Mouse (Mus musculus) liver, adult 2 months (tissue): ENCODE measurements around the gene Ctbp2. TPM values are rescaled to one million over a fixed set of nuclear protein-coding genes. Genes with fewer than 3 reads are reported as not detected.

Source experiments
- DNase-seq: peaks from one replicate; pipeline ENCODE4 v3.0.0-alpha.2; 2011; ENCODE audit warnings: low read depth, low spot score; ENCODE audit errors: extremely low read depth
- H3K27ac ChIP-seq: fragments of 200-500 bp; replicated peaks from 2 replicates; pipeline ENCODE4 v1.5.1; 2012; ENCODE audit warnings: low read depth, mild to moderate bottlenecking, control low read depth, inconsistent platforms, low read length; ENCODE audit not compliant: insufficient read depth
- H3K27me3 ChIP-seq: fragments of 200-500 bp; 2 replicates; pipeline ENCODE4 v1.6.1; 2012; ENCODE audit warnings: mild to moderate bottlenecking, moderate library complexity, low read length, inconsistent platforms; ENCODE audit not compliant: control insufficient read depth, insufficient read depth
- H3K36me3 ChIP-seq: fragments of 200-500 bp; 2 replicates; pipeline ENCODE4 v1.6.1; 2012; ENCODE audit warnings: low read length, inconsistent platforms; ENCODE audit not compliant: control insufficient read depth, insufficient read depth
- H3K4me1 ChIP-seq: fragments of 200-500 bp; 2 replicates; pipeline ENCODE4 v1.6.1; 2011; ENCODE audit warnings: low read length; ENCODE audit not compliant: control insufficient read depth, insufficient read depth
- H3K4me3 ChIP-seq: fragments of 200-500 bp; 2 replicates; pipeline ENCODE4 v1.5.1; 2011; ENCODE audit warnings: low read depth, mild to moderate bottlenecking, control low read depth, low read length, moderate library complexity; ENCODE audit not compliant: insufficient read depth
- H3K79me2 ChIP-seq: fragments of 200-500 bp; 2 replicates; pipeline ENCODE4 v1.6.1; 2012; ENCODE audit warnings: inconsistent platforms, mild to moderate bottlenecking, low read length, moderate library complexity; ENCODE audit not compliant: control insufficient read depth, insufficient read depth
- H3K9ac ChIP-seq: fragments of 200-500 bp; 2 replicates; pipeline ENCODE4 v1.6.1; 2012; ENCODE audit warnings: low read depth, mild to moderate bottlenecking, control low read depth, inconsistent platforms, low read length
- CTCF ChIP-seq: fragments of 200-500 bp; IDR thresholded peaks from 2 replicates; pipeline ENCODE4 v1.5.1; 2011; ENCODE audit warnings: low read depth, low read length, control low read depth
- POLR2A ChIP-seq: fragments of 200-500 bp; IDR thresholded peaks from 2 replicates; pipeline ENCODE4 v1.6.1; 2011; ENCODE audit warnings: low read length, control low read depth; ENCODE audit not compliant: insufficient read depth; ENCODE audit errors: extremely low read depth
- WGBS: fragments of 180-500 bp; shearing (Covaris S2); methylation state at CpG from one replicate; pipeline ENCODE4 v1.1.7; 2018; 5-methylcytosine and 5-hydroxymethylcytosine counted together
- polyA plus RNA-seq: library from polyadenylated mRNA; depleted of rRNA; stranded (reverse); fragments of >200 nt; gene quantifications from 2 replicates; pipeline ENCODE4 v1.2.3, GENCODE M21; 2012
- total RNA-seq: library from RNA; depleted of rRNA; stranded (reverse); fragments of >200 nt; gene quantifications from 2 replicates; pipeline ENCODE4 v1.2.3, GENCODE M21; 2014

Ctbp2 gene
- total and polyA plus RNA-seq, 2 experiments: 2.2 to 3.8 TPM

- peaks cover 7% of the 10 kb centered on the region for H3K4me1 ChIP-seq
- no peak overlapping the region for H3K27ac ChIP-seq
- H3K9ac ChIP-seq: no peak overlapping the region
- H3K36me3 ChIP-seq: no peaks in the 10 kb centered on the region
- TF ChIP-seq POLR2A: no peak
- TF ChIP-seq CTCF: no peak
- no peaks in the 10 kb centered on the region for H3K79me2 ChIP-seq
- no peak for DNase-seq
- 57% methylated on average over 6 of the region's 6 CpGs for whole genome bisulfite sequencing
- H3K4me3 ChIP-seq: no peak overlapping the region
- H3K27me3 ChIP-seq: no peaks in the 10 kb centered on the region
Observed at GRCm38 (mm10) chr7:133050681-133051080, 73.5 kb downstream of the Ctbp2 start.

DNA sequence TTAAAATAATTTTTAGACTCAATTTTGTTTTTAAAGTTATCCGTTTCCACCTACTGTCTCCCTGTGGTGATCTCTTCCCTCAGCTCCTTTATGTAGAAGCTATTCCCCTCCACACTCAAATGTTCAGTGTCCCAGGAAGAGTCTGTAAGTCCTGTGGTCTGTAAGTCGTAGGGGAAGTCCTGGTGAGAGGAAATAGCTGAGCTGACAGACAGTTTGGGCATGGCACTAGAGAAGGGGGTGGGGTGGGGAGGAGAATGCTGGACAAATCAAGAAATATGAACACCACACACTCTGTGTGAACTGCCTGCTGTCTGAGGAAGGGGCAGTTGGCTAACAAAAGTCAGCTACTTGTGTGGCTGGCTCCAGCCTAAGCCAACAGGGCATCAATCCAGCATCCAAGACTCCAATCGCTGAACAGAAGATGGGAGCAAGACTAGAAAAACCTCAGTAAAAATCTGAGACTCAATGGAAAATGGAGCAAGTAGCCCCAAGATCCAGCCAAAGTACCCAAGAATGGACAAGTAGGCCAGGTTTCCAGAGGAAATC lies 76.0 kb downstream of the Ctbp2 start:
- Histone ChIP-seq H3K9ac (no peak overlapping the region), H3K36me3 (no peaks in the 10 kb centered on the region), H3K4me1 (peaks cover 6% of the 10 kb centered on the region), H3K27ac (no peak overlapping the region), H3K79me2 (no peaks in the 10 kb centered on the region), H3K27me3 (no peaks in the 10 kb centered on the region), H3K4me3 (no peak overlapping the region)
- no peak for TF ChIP-seq POLR2A
- no peak for TF ChIP-seq CTCF
- 78% methylated on average over 3 of the region's 3 CpGs for WGBS
- DNase-seq: peak; percentile 23

GRCm38 (mm10) chr7:133047287-133047686 lies 76.9 kb downstream of the Ctbp2 start:
- no peak overlapping the region for H3K9ac ChIP-seq
- peak; percentile 6 for DNase-seq
- 70% methylated on average over 4 of the region's 4 CpGs for WGBS
- no peak overlapping the region for H3K27ac ChIP-seq
- no peaks in the 10 kb centered on the region for H3K27me3 ChIP-seq
- peaks cover 5% of the 10 kb centered on the region; the same call in 1 of the 2 replicates for H3K4me1 ChIP-seq
- no peak overlapping the region for H3K4me3 ChIP-seq
- H3K36me3 ChIP-seq: no peaks in the 10 kb centered on the region
- no peak for TF ChIP-seq POLR2A
- TF ChIP-seq CTCF: peak; percentile 30; the same call in 1 of the 2 replicates
- H3K79me2 ChIP-seq: no peaks in the 10 kb centered on the region

DNA sequence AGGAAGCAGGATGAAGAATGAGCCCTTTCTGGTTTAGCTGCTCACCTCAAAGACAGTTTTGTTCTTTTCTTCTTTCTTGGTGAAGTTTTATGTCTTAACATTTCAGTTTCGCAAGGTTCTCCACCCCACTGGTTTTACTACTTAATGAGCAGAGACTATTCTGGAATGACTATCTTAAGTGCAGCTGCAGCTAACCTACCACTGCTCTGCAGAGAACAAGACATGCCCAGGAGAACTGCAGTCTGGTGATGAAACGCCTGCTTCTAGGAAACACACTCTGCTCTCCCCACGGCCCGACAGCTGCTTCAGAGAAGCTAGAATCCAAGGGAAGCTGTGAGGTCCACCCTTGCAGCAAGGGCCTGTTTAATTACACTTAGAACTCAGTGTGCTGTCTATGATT lies 79.4 kb downstream of the Ctbp2 start:
- no peak for DNase-seq
- Histone ChIP-seq H3K27ac (no peak overlapping the region), H3K36me3 (no peaks in the 10 kb centered on the region), H3K27me3 (no peaks in the 10 kb centered on the region), H3K4me1 (peaks cover 11% of the 10 kb centered on the region), H3K9ac (no peak overlapping the region), H3K4me3 (no peak overlapping the region), H3K79me2 (no peaks in the 10 kb centered on the region)
- 88% methylated on average over 4 of the region's 4 CpGs for WGBS
- no peak for TF ChIP-seq POLR2A
- TF ChIP-seq CTCF: no peak

DNA sequence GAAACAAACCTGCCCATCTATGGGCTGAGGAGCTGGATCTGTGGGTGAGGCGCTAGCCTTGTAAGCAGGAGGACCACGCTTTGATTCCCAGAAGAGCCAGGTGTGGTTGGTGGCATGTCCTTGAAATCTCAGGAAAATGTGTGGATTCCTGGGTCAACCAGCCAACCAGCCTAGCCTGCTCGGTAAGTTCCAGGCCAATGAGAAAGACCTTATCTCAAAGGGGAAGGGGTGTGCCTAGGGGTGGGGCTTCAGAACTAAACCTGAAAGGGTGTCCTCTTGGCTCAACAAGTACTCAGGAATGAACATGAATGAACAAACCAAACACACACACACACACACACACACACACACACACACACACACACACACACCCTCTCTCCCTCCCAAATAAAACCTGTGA lies 82.4 kb downstream of the Ctbp2 start:
- DNase-seq: no peak
- no peaks in the 10 kb centered on the region for H3K79me2 ChIP-seq
- no peak overlapping the region for H3K9ac ChIP-seq
- no peak overlapping the region for H3K4me3 ChIP-seq
- no peaks in the 10 kb centered on the region for H3K36me3 ChIP-seq
- no peak overlapping the region for H3K27ac ChIP-seq
- no peaks in the 10 kb centered on the region for H3K27me3 ChIP-seq
- peaks cover 6% of the 10 kb centered on the region; the same call in 1 of the 2 replicates for H3K4me1 ChIP-seq
- TF ChIP-seq POLR2A: no peak
- no peak for TF ChIP-seq CTCF
- 68% methylated on average over 3 of the region's 3 CpGs for WGBS

DNA sequence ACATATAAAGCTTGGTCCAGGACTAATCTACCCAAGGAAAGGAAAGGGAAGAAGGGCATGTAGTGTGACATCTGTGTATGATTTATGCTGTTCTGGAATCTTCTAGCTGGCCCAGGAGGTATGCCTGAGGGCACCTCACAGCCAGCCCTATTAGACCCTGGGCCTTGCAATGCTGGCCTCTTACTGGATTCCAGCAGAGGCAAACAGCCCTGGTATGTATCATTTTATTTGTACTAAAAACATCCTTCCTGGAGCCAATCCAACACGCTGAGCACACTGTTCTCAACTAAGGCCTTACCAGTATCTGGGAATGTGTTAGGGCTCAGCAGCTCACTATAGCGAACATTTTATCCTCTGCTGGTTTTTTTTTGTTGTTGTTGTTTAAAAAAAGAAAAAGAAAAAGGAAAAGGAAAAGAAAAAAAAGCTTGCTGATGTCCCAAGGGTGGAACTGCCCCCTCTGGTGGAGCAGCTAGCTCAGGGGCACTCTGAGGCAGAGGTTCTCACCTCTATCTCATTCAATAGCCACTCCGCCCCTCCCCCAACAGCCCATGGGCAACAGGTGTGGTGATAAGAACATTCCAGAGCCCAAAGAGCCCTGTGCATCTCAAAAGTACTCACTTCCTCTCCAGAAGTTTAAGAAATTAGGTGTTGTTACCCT lies 83.3 kb downstream of the Ctbp2 start:
- 70% methylated on average over 3 of the region's 3 CpGs for WGBS
- no peaks in the 10 kb centered on the region for H3K36me3 ChIP-seq
- TF ChIP-seq CTCF (peak; percentile 18; the same call in 1 of the 2 replicates), POLR2A (no peak)
- no peak overlapping the region for H3K9ac ChIP-seq
- peak overlapping the region; percentile 58; the same call in 1 of the 2 replicates for H3K27ac ChIP-seq
- H3K79me2 ChIP-seq: no peaks in the 10 kb centered on the region
- H3K27me3 ChIP-seq: no peaks in the 10 kb centered on the region
- DNase-seq: peak; percentile 36
- H3K4me1 ChIP-seq: peaks cover 6% of the 10 kb centered on the region; the same call in 1 of the 2 replicates
- no peak overlapping the region for H3K4me3 ChIP-seq
